Mouse (Mus musculus) lung, postnatal 36 days (tissue): ENCODE measurements around the gene Pomgnt1.

ENCODE experiments used
- DNase-seq: peaks from one replicate; pipeline ENCODE4 v3.0.0; 2022; ENCODE audit warnings: mixed read lengths

Pomgnt1 gene

DNA sequence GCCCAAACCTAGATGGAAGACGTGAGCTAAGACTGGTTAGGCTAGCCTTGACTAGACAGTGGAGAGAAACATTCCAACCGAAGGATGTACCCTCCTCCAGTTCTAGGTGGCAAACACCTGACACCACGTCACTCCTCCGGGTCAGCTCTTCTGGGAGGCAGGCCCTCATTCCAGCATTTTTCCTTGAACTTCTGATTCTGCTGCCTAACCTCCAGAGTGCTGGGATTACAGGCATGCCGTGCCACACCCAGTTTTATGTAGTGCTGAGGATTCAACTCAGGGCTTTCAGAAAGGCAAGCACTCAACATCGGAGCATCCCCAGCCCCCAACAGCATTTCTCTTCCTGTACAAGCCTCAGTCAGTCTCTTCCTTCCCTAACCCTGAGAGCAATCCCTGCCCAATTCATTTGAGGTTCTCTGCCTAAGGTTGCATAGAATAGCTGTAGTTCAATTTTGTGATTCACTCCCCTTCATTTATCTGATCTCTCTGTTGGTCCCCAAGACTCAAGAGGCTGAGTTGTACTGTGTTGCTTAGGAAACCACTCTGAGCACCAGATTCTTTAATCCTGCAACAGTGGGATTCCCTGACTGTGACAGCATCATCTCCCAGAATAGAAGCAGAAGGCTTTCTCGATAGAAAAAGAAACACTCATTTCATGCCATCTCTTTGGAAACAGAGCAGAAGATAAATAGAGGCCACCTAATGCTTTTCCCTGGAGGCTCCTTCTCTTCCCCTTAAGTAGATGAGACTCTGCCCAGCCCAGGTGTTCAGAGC, 17.3 kb downstream of the Pomgnt1 start:
- no peak for DNase-seq

- DNase-seq, result no peak
Measured at GRCm38 (mm10) chr4:116141736-116142135, 18.1 kb downstream of the Pomgnt1 start.

GRCm38 (mm10) chr4:116142269-116142668, 18.6 kb downstream of the Pomgnt1 start:
- DNase-seq, result no peak

GRCm38 (mm10) chr4:116143317-116143811, 19.7 kb downstream of the Pomgnt1 start:
- peak; percentile 41 for DNase-seq

- DNase-seq, result peak; percentile 75
Measured at GRCm38 (mm10) chr4:116143891-116144717, 20.5 kb downstream of the Pomgnt1 start.

GRCm38 (mm10) chr4:116149812-116150155, 26.1 kb downstream of the Pomgnt1 start:
- no peak for DNase-seq

DNA sequence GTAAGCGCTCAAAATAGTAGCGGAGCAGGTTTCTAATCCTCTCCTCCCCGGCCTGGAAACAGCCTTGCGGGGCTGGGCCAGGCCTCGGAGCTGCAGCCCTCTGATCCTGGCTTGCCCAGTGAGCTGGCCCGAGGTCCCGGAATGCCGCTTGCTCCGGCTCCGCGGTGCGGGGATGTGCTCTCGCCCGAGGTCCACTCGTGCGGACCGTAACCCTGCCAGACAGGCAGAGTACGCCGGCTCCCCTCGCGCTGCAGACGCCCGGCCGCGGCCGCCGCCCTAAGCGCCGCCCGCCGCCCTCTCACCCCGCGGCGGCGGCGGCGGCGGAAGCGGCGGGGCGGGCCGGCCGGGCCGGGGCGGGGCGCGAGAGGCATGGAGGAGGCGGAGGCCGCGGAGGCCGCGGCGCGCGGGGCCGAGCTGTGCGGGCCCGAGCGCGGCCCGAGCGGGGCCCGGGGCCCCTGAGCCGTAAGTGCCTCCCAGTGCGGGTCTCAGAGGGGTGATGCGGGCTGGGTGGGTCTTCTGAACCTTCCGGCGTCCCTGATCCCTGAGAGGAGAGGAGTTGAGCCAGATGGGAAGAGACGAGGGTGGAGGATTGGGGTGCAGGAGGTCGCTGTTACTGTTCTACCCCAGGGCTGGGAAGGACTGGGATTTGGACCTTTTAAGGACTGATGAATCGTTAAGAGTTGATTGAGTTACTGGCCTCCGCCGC, 26.7 kb downstream of the Pomgnt1 start:
- peak; percentile 69 for DNase-seq

DNA sequence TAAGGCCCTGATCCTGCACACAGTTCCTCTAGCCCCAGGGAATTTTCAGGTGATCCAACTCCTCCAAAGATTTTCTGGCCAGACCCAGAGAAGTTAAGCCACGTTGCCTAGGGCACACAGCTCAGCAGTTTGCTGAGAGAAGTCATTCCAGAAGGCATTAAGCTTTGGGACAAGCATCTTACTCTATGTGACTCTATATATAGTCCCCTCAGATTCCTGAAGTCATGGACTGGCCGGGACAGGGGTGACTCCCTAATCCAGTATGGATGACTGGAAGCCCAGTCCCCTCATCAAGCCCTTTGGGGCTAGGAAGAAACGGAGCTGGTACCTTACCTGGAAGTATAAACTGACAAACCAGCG, 27.2 kb downstream of the Pomgnt1 start:
- no peak for DNase-seq

- no peak for DNase-seq
Measured at GRCm38 (mm10) chr4:116151238-116151637, 27.6 kb downstream of the Pomgnt1 start, which contains the start of gene Lurap1. Gene Lurap1 (minus strand): TSS chr4:116151338.

DNA sequence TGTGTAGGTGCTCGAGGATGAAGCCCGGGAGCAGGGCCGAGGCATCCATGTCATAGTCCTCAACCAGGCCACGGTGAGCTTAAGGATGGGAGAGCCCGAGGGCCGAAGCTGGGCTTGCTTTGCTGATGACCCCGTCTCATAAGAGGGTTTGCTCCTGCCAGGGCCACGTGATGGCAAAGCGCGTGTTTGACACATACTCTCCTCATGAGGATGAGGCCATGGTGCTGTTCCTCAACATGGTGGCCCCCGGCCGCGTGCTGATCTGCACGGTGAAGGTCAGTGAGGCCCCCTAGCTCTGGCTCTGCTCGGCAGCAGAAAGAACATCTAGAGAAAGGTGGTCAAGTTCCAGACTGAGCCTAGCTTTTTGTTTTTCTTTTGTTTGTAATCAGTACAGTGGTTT, 29.1 kb downstream of the Pomgnt1 start:
- no peak for DNase-seq

- DNase-seq, result no peak
Measured at GRCm38 (mm10) chr4:116157882-116158281, 34.2 kb downstream of the Pomgnt1 start.

DNA sequence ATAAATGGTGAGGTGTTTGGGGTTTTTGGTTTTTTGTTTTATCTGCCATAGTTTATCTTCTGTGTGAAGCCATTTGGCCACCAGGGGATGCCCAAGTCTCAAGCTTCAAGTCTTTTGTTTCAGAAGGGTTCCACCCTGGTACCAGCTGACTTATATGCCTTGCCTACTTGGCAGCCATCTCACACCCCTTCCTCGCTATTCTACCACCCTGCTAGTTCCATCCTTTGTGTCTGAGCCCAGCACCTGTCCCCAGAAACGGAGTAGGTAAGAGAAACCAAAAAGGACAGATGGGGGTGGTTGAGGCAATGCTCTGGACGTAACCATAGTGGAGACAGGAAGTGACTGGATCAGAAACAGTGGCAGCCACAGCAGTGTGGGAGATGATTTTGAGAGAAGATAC, 36.3 kb downstream of the Pomgnt1 start:
- DNase-seq, result peak; percentile 76

DNA sequence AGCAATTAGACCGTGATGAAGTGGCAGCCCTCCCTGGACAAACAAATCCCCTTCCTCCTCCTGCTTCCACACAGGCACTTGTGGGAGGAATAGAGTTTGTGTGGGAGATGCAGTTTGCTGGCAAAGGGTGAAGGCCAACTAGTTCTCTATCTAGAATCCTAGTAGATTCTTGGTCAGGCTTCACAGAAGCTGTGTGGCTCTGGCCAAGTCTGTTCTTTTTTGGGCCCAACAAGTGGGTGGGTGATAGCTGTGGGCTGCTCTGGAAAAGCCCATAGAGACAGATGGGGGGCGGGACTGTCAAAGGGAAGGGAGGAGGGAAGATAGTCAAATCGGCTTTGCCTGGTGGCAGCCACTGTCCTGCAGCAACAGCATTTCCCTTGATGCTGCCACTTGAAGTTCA, 37.1 kb downstream of the Pomgnt1 start:
- no peak for DNase-seq

DNA sequence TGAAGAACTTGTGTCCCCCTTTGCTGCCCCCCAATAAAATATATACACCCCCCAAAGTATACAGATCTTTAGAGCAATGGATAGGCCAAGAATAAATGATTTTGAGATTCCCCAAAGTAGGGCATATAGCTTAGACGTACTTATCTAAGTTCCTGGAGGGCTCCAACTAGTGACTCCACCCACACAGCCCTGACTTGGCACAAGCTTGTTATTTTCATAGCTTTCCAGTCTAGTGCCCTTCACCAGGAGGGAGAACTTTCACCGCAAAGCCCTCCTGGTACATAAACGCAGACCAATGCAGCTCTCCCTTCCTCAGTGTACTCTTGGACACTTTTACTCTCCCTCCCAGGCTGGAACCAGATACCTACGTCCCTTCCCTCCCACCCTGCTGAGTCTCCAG, 38.5 kb downstream of the Pomgnt1 start:
- DNase-seq, result peak; percentile 64

DNA sequence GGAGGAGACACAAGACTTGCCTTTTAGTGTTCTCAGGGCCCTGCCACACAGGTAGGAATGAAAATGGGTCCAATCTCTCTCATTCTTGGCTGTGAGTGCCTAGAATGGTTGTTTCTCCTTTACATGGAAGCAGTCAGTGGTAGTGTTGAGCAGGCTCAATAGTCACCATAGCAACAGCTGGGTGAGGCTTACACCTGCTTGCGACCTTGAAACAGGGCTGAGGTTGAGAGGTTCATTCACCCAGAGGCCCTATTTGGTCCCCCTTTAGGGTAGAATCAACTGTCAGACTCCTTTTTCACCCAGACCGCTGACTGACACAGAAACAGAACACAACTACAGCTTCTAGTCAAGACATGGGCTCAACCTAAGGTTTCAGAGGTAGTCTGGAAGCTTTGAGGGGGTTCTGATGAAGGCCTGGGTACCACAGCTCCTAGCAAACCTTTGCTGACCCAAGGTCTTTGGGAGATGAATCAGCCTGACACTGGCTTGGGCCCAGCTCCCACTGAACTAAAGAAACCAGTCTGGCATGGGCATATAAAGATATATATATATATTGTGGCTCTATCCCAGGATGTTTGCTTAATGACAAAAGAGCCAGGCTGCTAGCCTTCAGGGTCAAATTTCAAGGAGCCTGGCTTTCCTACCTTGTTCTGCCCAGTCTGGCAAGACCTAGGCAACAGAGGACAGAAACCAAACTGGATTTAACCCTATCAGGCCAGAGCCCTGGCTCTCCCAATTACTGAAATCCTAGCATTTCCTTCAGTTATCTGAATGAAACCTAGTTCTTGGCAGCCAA, 41.3 kb downstream of the Pomgnt1 start:
- peak; percentile 51 for DNase-seq

GRCm38 (mm10) chr4:116165708-116166407, 42.2 kb downstream of the Pomgnt1 start:
- DNase-seq, result no peak

DNA sequence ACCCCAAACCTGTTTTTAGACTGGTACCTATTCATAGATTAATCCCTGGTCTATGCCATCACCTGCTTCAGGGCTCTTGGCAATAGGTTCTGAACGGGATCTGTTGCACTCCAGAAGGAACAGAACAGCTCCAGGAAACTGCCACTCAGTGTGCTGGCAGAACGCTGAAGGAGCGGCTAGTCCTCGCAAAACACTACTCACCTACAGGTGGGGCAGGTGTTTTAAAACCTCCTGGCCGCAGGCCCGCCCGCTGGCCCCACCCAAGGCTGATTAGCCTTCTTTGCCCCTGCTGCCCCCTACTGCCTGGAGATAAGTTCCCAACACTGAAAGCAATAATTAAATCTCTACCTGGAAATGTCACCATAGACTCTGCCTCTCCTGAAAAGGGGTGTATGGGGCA, 43.8 kb downstream of the Pomgnt1 start, which contains the start of gene Tspan1:
TSS of gene Tspan1 (minus strand) at position 198 of the 400 bp plus-strand sequence.
- DNase-seq, result peak; percentile 91

DNA sequence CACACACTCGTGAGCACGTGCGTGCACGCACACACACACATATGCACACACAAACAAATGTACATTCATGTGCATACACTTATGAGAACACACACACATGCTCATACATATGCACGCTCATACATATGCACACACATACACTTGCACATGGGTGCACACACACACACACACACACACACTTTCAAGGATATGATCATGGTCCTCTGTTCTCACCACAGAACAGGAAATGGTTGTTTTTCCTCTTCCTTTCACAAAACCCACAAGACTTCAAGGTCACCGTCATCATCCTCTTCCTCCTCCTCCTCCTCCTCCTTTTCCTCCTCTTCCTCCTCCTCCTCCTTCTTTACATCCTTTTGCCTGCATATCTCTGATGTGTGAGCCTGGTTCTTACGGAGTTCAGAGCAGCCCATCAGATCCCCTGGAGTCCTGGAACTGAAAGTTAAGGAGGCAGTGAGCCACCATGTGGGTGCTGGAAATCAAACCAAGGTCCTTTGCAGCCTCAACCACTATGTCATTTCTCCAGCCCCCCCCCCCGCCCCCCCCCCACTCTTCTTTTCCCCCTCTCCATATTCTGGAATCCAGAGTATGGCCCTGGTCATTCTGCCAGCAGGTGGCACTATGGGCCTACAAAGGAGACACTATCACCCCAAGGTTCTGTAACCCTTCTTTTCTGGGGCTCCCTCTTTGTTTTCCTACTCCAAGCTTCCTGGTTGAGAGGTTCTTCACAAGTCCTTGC, 45.1 kb downstream of the Pomgnt1 start:
- peak; percentile 93 for DNase-seq

- no peak for DNase-seq
Measured at GRCm38 (mm10) chr4:116169353-116169672, 45.7 kb downstream of the Pomgnt1 start.

- DNase-seq, result no peak
Measured at GRCm38 (mm10) chr4:116173072-116173471, 49.4 kb downstream of the Pomgnt1 start, which contains the start of the genes 1700042G07Rik and Gm49337. Gene 1700042G07Rik (plus strand): TSS chr4:116173372. Gene Gm49337 (plus strand): TSS chr4:116173384.

- DNase-seq, result no peak
Measured at GRCm38 (mm10) chr4:116173752-116174151, 50.1 kb downstream of the Pomgnt1 start.
